9 mouse cellular contexts compared by ENCODE assay signal in the genomic region with DNA sequence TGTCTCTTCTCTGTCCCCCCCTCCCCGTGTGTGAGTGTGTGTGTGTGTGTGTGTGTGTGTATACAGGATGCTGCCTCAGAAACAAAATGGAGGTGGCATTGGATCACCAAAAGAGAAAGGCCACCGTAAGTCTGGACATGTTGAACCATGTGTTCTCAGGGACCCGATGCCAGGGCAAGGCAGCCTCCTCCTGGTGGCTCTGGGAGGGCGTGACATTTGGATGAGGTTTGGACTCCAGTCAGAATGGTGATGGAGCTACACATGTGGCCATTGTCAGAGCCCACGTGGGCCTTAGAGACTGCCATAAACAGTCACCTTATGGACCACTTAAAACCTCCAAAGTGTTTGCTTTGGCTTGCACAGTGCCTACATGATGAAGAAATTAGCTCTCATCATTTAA.
DNase-seq lines count a peak whose midpoint lies in the region; ATAC-seq and TF ChIP-seq lines count a peak whose summit lies in the region.
"Had no signal": no experiment of that assay in that cellular context is flagged by ENCODE, and none has a peak within 500 bp of the region (broad histone marks: within the 10 kb centered on the region; RNA-seq: fewer than 3 reads in every experiment).

No protein-coding gene starts in this region.

- H3K4me3 ChIP-seq in heart, embryonic 13.5 days: no peak overlapping the region
- H3K4me3 ChIP-seq in lung, embryonic 14.5 days (ENCODE audit: low read depth, low read length): no peak overlapping the region
- H3K4me3 ChIP-seq in forebrain, embryonic 15.5 days: no peak overlapping the region
- H3K4me3 ChIP-seq: erythroblast, embryonic 14.5 days had no signal

- H3K36me3 ChIP-seq in heart, embryonic 13.5 days: no peaks in the 10 kb centered on the region
- no peaks in the 10 kb centered on the region for H3K36me3 ChIP-seq in lung, embryonic 14.5 days (ENCODE audit: insufficient read depth)
- no peaks in the 10 kb centered on the region for H3K36me3 ChIP-seq in forebrain, embryonic 15.5 days

- no peak for DNase-seq in heart, adult 18-20 months
- DNase-seq in lung, embryonic 14.5 days: peak; percentile 39
- DNase-seq in lung, postnatal 25 days (ENCODE audit: low spot score): no peak
- peak; percentile 42 for DNase-seq in lung, postnatal 36 days
- DNase-seq in urinary bladder, postnatal 4 days (ENCODE audit: low spot score in 2 of 2): no peak

- H3K9ac ChIP-seq in heart, embryonic 13.5 days: no peak overlapping the region
- no peak overlapping the region for H3K9ac ChIP-seq in lung, embryonic 14.5 days
- H3K9ac ChIP-seq in forebrain, embryonic 15.5 days (replicated peaks): no peak overlapping the region

- peaks cover 44% of the 10 kb centered on the region for H3K4me1 ChIP-seq in heart, embryonic 13.5 days
- H3K4me1 ChIP-seq in lung, embryonic 14.5 days (ENCODE audit: insufficient read depth): peaks cover 8% of the 10 kb centered on the region; the same call in 1 of the 2 replicates
- H3K4me1 ChIP-seq in forebrain, embryonic 15.5 days: peaks cover 27% of the 10 kb centered on the region

- 0 out of 2 replicates have a peak overlapping the region, but pooled peaks have one; percentile 73 for H3K27ac ChIP-seq in heart, embryonic 13.5 days (replicated peaks)
- H3K27ac ChIP-seq in lung, embryonic 14.5 days (ENCODE audit: low read depth): no peak overlapping the region
- H3K27ac ChIP-seq in forebrain, embryonic 15.5 days (replicated peaks): no peak overlapping the region
- H3K27ac ChIP-seq: macrophage had no signal

- WGBS in heart, embryonic 13.5 days: 45% methylated on average over 5 of the region's 5 CpGs
- 53% methylated on average over 5 of the region's 5 CpGs for WGBS in lung, embryonic 14.5 days
- WGBS in forebrain, embryonic 15.5 days: 50% methylated on average over 5 of the region's 5 CpGs

- TF ChIP-seq CTCF in lung, embryonic 14.5 days (IDR thresholded peaks at IDR 0.05; ENCODE audit: low read depth): no peak

- peaks cover 68% of the 10 kb centered on the region for H3K27me3 ChIP-seq in heart, embryonic 13.5 days (replicated peaks)
- no peaks in the 10 kb centered on the region for H3K27me3 ChIP-seq in lung, embryonic 14.5 days (ENCODE audit: insufficient read depth, low read length)
- H3K27me3 ChIP-seq in forebrain, embryonic 15.5 days: no peaks in the 10 kb centered on the region

- no peak for ATAC-seq in heart, embryonic 13.5 days (ENCODE audit: extremely low read depth, insufficient number of reproducible peaks, low FRiP score, low TSS enrichment)
- ATAC-seq in lung, embryonic 14.5 days (ENCODE audit: insufficient read depth): no peak
- no peak for ATAC-seq in forebrain, embryonic 15.5 days (replicated peaks)

- H3K4me2 ChIP-seq in heart, embryonic 13.5 days: peak overlapping the region; percentile 71
- peak overlapping the region; percentile 60 for H3K4me2 ChIP-seq in lung, embryonic 14.5 days
- peak overlapping the region; percentile 44; the same call in 1 of the 2 replicates for H3K4me2 ChIP-seq in forebrain, embryonic 15.5 days (replicated peaks)

- no peaks in the 10 kb centered on the region for H3K9me3 ChIP-seq in heart, embryonic 13.5 days
- H3K9me3 ChIP-seq in lung, embryonic 14.5 days (ENCODE audit: low read depth, low read length): no peaks in the 10 kb centered on the region
- H3K9me3 ChIP-seq in forebrain, embryonic 15.5 days: no peaks in the 10 kb centered on the region

Comparison
In these comparisons a context has a peak if more than half of its experiments do, and no peak if none do; other contexts are left out.
1. DNase-seq: peak in lung, embryonic 14.5 days (single experiment) and lung, postnatal 36 days (single experiment); none in heart, adult 18-20 months (0 of 2), lung, postnatal 25 days (single experiment) and urinary bladder, postnatal 4 days (0 of 2).
2. Peak in every context shown above with its lines, with median percentiles within 50 percentile points of each other: H3K4me2 ChIP-seq.